Mouse (Mus musculus): Measurements from ENCODE around the gene Mas1. TPM values are rescaled to one million over a fixed set of nuclear protein-coding genes. Genes with fewer than 3 reads are reported as not detected.

Mas1 gene
- total and polyA plus RNA-seq, 3 experiments, result not detected

GRCm38 (mm10) chr17:12791079-12791406 lies 76.9 kb downstream of the Mas1 start:
- H3K27ac ChIP-seq (ENCODE audit: control insufficient read depth, low read depth, low read length), result no peak overlapping the region
- no peaks in the 10 kb centered on the region for H3K4me1 ChIP-seq (ENCODE audit: control insufficient read depth in 1 of 2, insufficient read depth in 2 of 2, low read length in 2 of 2)
- no peaks in the 10 kb centered on the region for H3K36me3 ChIP-seq (ENCODE audit: control insufficient read depth in 1 of 2, insufficient read depth in 2 of 2, low read length in 2 of 2)

More at GRCm38 (mm10) chr17:12791079-12791406, 76.9 kb downstream of the Mas1 start:
- H3K4me3 ChIP-seq (ENCODE audit: control insufficient read depth in 1 of 2, insufficient read depth in 1 of 2, low read depth in 2 of 2, low read length in 2 of 2), result no peak overlapping the region
- H3K79me2 ChIP-seq (ENCODE audit: control insufficient read depth, insufficient read depth, low read length, poor library complexity), result no peaks in the 10 kb centered on the region
- H3K9me3 ChIP-seq (replicated peaks; ENCODE audit: insufficient read depth, low read length), result no peaks in the 10 kb centered on the region
- no peak for DNase-seq (ENCODE audit: low read depth, low spot score)
- peaks cover 0 to 5% of the 10 kb centered on the region in 2 experiments; a peak in 2 of 4 replicates for H3K27me3 ChIP-seq (ENCODE audit: control insufficient read depth in 1 of 2, insufficient read depth in 2 of 2, low read length in 2 of 2)
- no peak overlapping the region for H3K9ac ChIP-seq (ENCODE audit: control insufficient read depth, low read depth, low read length, poor library complexity, severe bottlenecking)
- TF ChIP-seq CHD2 (IDR thresholded peaks at IDR 0.05; ENCODE audit: low read length), result no peak
- no peak for TF ChIP-seq GABPA (IDR thresholded peaks at IDR 0.05; ENCODE audit: low read depth, low read length)
- no peak for TF ChIP-seq CHD1 (IDR thresholded peaks at IDR 0.05; ENCODE audit: low read depth, low read length)
- TF ChIP-seq EP300 (IDR thresholded peaks at IDR 0.05; ENCODE audit: low read depth in 1 of 2, low read length in 2 of 2), result no peak
- TF ChIP-seq USF1 (IDR thresholded peaks at IDR 0.05; ENCODE audit: low read depth, low read length), result no peak
- no peak for TF ChIP-seq ETS1 (IDR thresholded peaks at IDR 0.05; ENCODE audit: low read depth, low read length)
- no peak for TF ChIP-seq SIN3A (IDR thresholded peaks at IDR 0.05; ENCODE audit: low read length)
- TF ChIP-seq SMC3 (IDR thresholded peaks at IDR 0.05; ENCODE audit: low read depth, low read length), result no peak
- no peak for TF ChIP-seq ZNF384 (IDR thresholded peaks at IDR 0.05; ENCODE audit: low read depth, low read length)
- TF ChIP-seq RCOR1 (IDR thresholded peaks at IDR 0.05; ENCODE audit: low read depth, low read length), result no peak
- no peak for TF ChIP-seq TAL1 (IDR thresholded peaks at IDR 0.05; ENCODE audit: low read length)
- no peak for TF ChIP-seq USF2 (IDR thresholded peaks at IDR 0.05; ENCODE audit: borderline replicate concordance in 1 of 2, insufficient read depth in 1 of 2, low read depth in 1 of 2, low read length in 2 of 2)

Other genes with a start within 250 kb of the Mas1 start
- gene Slc22a1, start 192.3 kb downstream of the Mas1 start, total RNA-seq (2012; rRNA removed), result not detected in 2 replicates
- not detected for gene Slc22a1, start 192.3 kb downstream of the Mas1 start, polyA plus RNA-seq (2012; ENCODE audit: insufficient read depth in 1 of 2, insufficient read length in 2 of 2, low read depth in 1 of 2, low replicate concordance in 2 of 2, missing spikeins in 1 of 2)
- 18.0 and 18.8 TPM in 2 replicates for gene Igf2r, start 98.5 kb downstream of the Mas1 start, total RNA-seq (2012; rRNA removed)
- 10 to 100 TPM; 18.3 to 21.7 TPM for gene Igf2r, start 98.5 kb downstream of the Mas1 start, polyA plus RNA-seq (2012; ENCODE audit: insufficient read depth in 1 of 2, insufficient read length in 2 of 2, low read depth in 1 of 2, low replicate concordance in 2 of 2, missing spikeins in 1 of 2)
- not detected in 2 replicates for gene Mrgprh, start 7.9 kb upstream of the Mas1 start, total RNA-seq (2012; rRNA removed)
- not detected for gene Mrgprh, start 7.9 kb upstream of the Mas1 start, polyA plus RNA-seq (2012; ENCODE audit: insufficient read depth in 1 of 2, insufficient read length in 2 of 2, low read depth in 1 of 2, low replicate concordance in 2 of 2, missing spikeins in 1 of 2)
- gene Pnldc1, start 42.1 kb upstream of the Mas1 start, total RNA-seq (2012; rRNA removed), result 0.36 and 0.54 TPM in 2 replicates
- gene Pnldc1, start 42.1 kb upstream of the Mas1 start, polyA plus RNA-seq (2012; ENCODE audit: insufficient read depth in 1 of 2, insufficient read length in 2 of 2, low read depth in 1 of 2, low replicate concordance in 2 of 2, missing spikeins in 1 of 2), result 1 to 10 TPM in 1 of 2 experiments, not detected in 1; 1.1 TPM
- 570 and 598 TPM in 2 replicates for gene Tcp1, start 47.6 kb upstream of the Mas1 start, total RNA-seq (2012; rRNA removed)
- gene Tcp1, start 47.6 kb upstream of the Mas1 start, polyA plus RNA-seq (2012; ENCODE audit: insufficient read depth in 1 of 2, insufficient read length in 2 of 2, low read depth in 1 of 2, low replicate concordance in 2 of 2, missing spikeins in 1 of 2), result 1,000 to 10,000 TPM in 1 of 2 experiments, 100 to 1,000 TPM in 1; 485 to 1,425 TPM
- 238 and 257 TPM in 2 replicates for gene Mrpl18, start 48.2 kb upstream of the Mas1 start, total RNA-seq (2012; rRNA removed)
- 100 to 1,000 TPM in 1 of 2 experiments, not detected in 1; 202 TPM for gene Mrpl18, start 48.2 kb upstream of the Mas1 start, polyA plus RNA-seq (2012; ENCODE audit: insufficient read depth in 1 of 2, insufficient read length in 2 of 2, low read depth in 1 of 2, low replicate concordance in 2 of 2, missing spikeins in 1 of 2)
- gene Acat3, start 72.5 kb upstream of the Mas1 start, total RNA-seq (2012; rRNA removed), result 13.6 and 14.6 TPM in 2 replicates
- gene Acat3, start 72.5 kb upstream of the Mas1 start, polyA plus RNA-seq (2012; ENCODE audit: insufficient read depth in 1 of 2, insufficient read length in 2 of 2, low read depth in 1 of 2, low replicate concordance in 2 of 2, missing spikeins in 1 of 2), result 1 to 10 TPM in 1 of 2 experiments, not detected in 1; 1.0 TPM
- 54.9 and 60.1 TPM in 2 replicates for gene Acat2, start 92.6 kb upstream of the Mas1 start, total RNA-seq (2012; rRNA removed)
- gene Acat2, start 92.6 kb upstream of the Mas1 start, polyA plus RNA-seq (2012; ENCODE audit: insufficient read depth in 1 of 2, insufficient read length in 2 of 2, low read depth in 1 of 2, low replicate concordance in 2 of 2, missing spikeins in 1 of 2), result 10 to 100 TPM in 1 of 2 experiments, not detected in 1; 33.8 TPM
- 61.1 and 63.5 TPM in 2 replicates for gene Wtap, start 126.0 kb upstream of the Mas1 start, total RNA-seq (2012; rRNA removed)
- gene Wtap, start 126.0 kb upstream of the Mas1 start, polyA plus RNA-seq (2012; ENCODE audit: insufficient read depth in 1 of 2, insufficient read length in 2 of 2, low read depth in 1 of 2, low replicate concordance in 2 of 2, missing spikeins in 1 of 2), result 10 to 100 TPM in 1 of 2 experiments, not detected in 1; 74.0 TPM
- 284 and 295 TPM in 2 replicates for gene Sod2, start 138.7 kb upstream of the Mas1 start, total RNA-seq (2012; rRNA removed)
- 100 to 1,000 TPM; 293 to 320 TPM for gene Sod2, start 138.7 kb upstream of the Mas1 start, polyA plus RNA-seq (2012; ENCODE audit: insufficient read depth in 1 of 2, insufficient read length in 2 of 2, low read depth in 1 of 2, low replicate concordance in 2 of 2, missing spikeins in 1 of 2)
- gene Gpr31b, start 184.2 kb upstream of the Mas1 start, total RNA-seq (2012; rRNA removed), result 0.12 TPM in 1 of 2 replicates, not detected in the other
- gene Gpr31b, start 184.2 kb upstream of the Mas1 start, polyA plus RNA-seq (2012; ENCODE audit: insufficient read depth in 1 of 2, insufficient read length in 2 of 2, low read depth in 1 of 2, low replicate concordance in 2 of 2, missing spikeins in 1 of 2), result under 1 TPM in 1 of 2 experiments, not detected in 1; 0.08 TPM
- not detected in 2 replicates for gene Tcp10b, start 193.0 kb upstream of the Mas1 start, total RNA-seq (2012; rRNA removed)
- under 1 TPM in 1 of 2 experiments, not detected in 1; 0.06 TPM for gene Tcp10b, start 193.0 kb upstream of the Mas1 start, polyA plus RNA-seq (2012; ENCODE audit: insufficient read depth in 1 of 2, insufficient read length in 2 of 2, low read depth in 1 of 2, low replicate concordance in 2 of 2, missing spikeins in 1 of 2)